Mouse (Mus musculus): Measurements from ENCODE around the gene Rbm26. TPM values are rescaled to one million over a fixed set of nuclear protein-coding genes. Genes with fewer than 3 reads are reported as not detected.

Rbm26 gene
- total and polyA plus RNA-seq, 3 experiments, result 27.9 to 73.5 (median 50.6) TPM

- Histone ChIP-seq H3K9ac (ENCODE audit: insufficient read depth, low read depth) (no peak overlapping the region), H3K79me2 (replicated peaks; ENCODE audit: control insufficient read depth, extremely low read depth, insufficient read depth, poor library complexity, severe bottlenecking) (peaks cover 49% of the 10 kb centered on the region), H3K4me1 (ENCODE audit: control insufficient read depth in 1 of 2, insufficient read depth in 2 of 2) (peaks cover 0 to 24% of the 10 kb centered on the region in 2 experiments; a peak in 2 of 4 replicates), H3K9me3 (replicated peaks; ENCODE audit: low read length) (no peaks in the 10 kb centered on the region), H3K4me3 (replicated peaks in 1 of 3; ENCODE audit: low read depth in 2 of 3, low read length in 2 of 3, poor library complexity in 1 of 3) (no peak overlapping the region), H3K4me2 (ENCODE audit: insufficient read depth, low read depth, poor library complexity, severe bottlenecking) (no peak overlapping the region), H3K27me3 (replicated peaks) (no peaks in the 10 kb centered on the region), H3K36me3 (replicated peaks in 1 of 2; ENCODE audit: control insufficient read depth in 1 of 2, insufficient read depth in 1 of 2, low read length in 1 of 2) (peaks cover 3 to 43% of the 10 kb centered on the region in 2 experiments), H3K27ac (ENCODE audit: insufficient read depth, low read depth) (no peak overlapping the region)
- dilution Hi-C loops (cut with MboI; ENCODE audit: extremely low pct_ligation_motif_present, extremely low pct_unique_long_range_greater_than_20kb, low sequenced_read_pairs), result no loop called here
- DNase-seq (ENCODE audit: extremely low read depth), result no peak
- no peak for TF ChIP-seq KAT2A (IDR thresholded peaks at IDR 0.05; ENCODE audit: insufficient replicate concordance, low read length)
- no peak for TF ChIP-seq MYC (IDR thresholded peaks at IDR 0.05; ENCODE audit: low read depth, low read length)
- no peak for TF ChIP-seq TBP (conservative IDR thresholded peaks at IDR 0.05; ENCODE audit: low read depth, low read length)
- TF ChIP-seq SIN3A (IDR thresholded peaks at IDR 0.05; ENCODE audit: low read length), result no peak
- TF ChIP-seq HCFC1 (IDR thresholded peaks at IDR 0.05; ENCODE audit: low read depth, low read length), result no peak
- TF ChIP-seq GABPA (IDR thresholded peaks at IDR 0.05; ENCODE audit: insufficient replicate concordance, low read depth, low read length), result no peak
- TF ChIP-seq RCOR1 (conservative IDR thresholded peaks at IDR 0.05; ENCODE audit: low read depth, low read length), result no peak
- TF ChIP-seq POLR2AphosphoS2 (IDR thresholded peaks at IDR 0.05; ENCODE audit: low read depth, low read length), result no peak
- TF ChIP-seq USF1 (IDR thresholded peaks at IDR 0.05; ENCODE audit: low read depth, low read length), result no peak
- TF ChIP-seq CHD1 (IDR thresholded peaks at IDR 0.05; ENCODE audit: low read depth, low read length), result no peak
- no peak for TF ChIP-seq EP300 (IDR thresholded peaks at IDR 0.05; ENCODE audit: low read length)
- no peak for TF ChIP-seq MAX (IDR thresholded peaks at IDR 0.05; ENCODE audit: low read length)
- TF ChIP-seq PAX5 (IDR thresholded peaks at IDR 0.05; ENCODE audit: low read length), result no peak
- no peak for TF ChIP-seq POLR2A (IDR thresholded peaks at IDR 0.05; ENCODE audit: low read depth, low read length)
- TF ChIP-seq ZMIZ1 (IDR thresholded peaks at IDR 0.05; ENCODE audit: low read depth, low read length), result no peak
- in situ Hi-C loops (cut with MboI; ENCODE audit: low pct_ligation_motif_present, low pct_unique_long_range_greater_than_20kb, low sequenced_read_pairs), result no loop called here
These were observed 15.8 kb downstream of the Rbm26 start for GRCm38 (mm10) chr14:105161334-105161733.

- DNase-seq (ENCODE audit: extremely low read depth), result no peak
- no peak overlapping the region for H3K4me3 ChIP-seq (replicated peaks in 1 of 3; ENCODE audit: low read depth in 2 of 3, low read length in 2 of 3, poor library complexity in 1 of 3)
- H3K36me3 ChIP-seq (replicated peaks in 1 of 2; ENCODE audit: control insufficient read depth in 1 of 2, insufficient read depth in 1 of 2, low read length in 1 of 2), result peaks cover 3 to 58% of the 10 kb centered on the region in 2 experiments
- H3K4me2 ChIP-seq (ENCODE audit: insufficient read depth, low read depth, poor library complexity, severe bottlenecking), result no peak overlapping the region
- no peaks in the 10 kb centered on the region for H3K27me3 ChIP-seq (replicated peaks)
- H3K27ac ChIP-seq (ENCODE audit: insufficient read depth, low read depth), result no peak overlapping the region
- dilution Hi-C loops (cut with MboI; ENCODE audit: extremely low pct_ligation_motif_present, extremely low pct_unique_long_range_greater_than_20kb, low sequenced_read_pairs), result no loop called here
- H3K79me2 ChIP-seq (replicated peaks; ENCODE audit: control insufficient read depth, extremely low read depth, insufficient read depth, poor library complexity, severe bottlenecking), result peaks cover 34% of the 10 kb centered on the region
- no peaks in the 10 kb centered on the region for H3K9me3 ChIP-seq (replicated peaks; ENCODE audit: low read length)
- peaks cover 0 to 4% of the 10 kb centered on the region in 2 experiments; a peak in 1 of 4 replicates for H3K4me1 ChIP-seq (ENCODE audit: control insufficient read depth in 1 of 2, insufficient read depth in 2 of 2)
- no peak overlapping the region for H3K9ac ChIP-seq (ENCODE audit: insufficient read depth, low read depth)
- TF ChIP-seq MXI1 (IDR thresholded peaks at IDR 0.05; ENCODE audit: low read depth, low read length), result no peak
- no peak for TF ChIP-seq NELFE (IDR thresholded peaks at IDR 0.05; ENCODE audit: low read depth, low read length)
- no peak for TF ChIP-seq USF2 (conservative IDR thresholded peaks at IDR 0.05; ENCODE audit: low read depth, low read length)
- TF ChIP-seq IRF4 (IDR thresholded peaks at IDR 0.05; ENCODE audit: low read depth, low read length), result no peak
- TF ChIP-seq ZKSCAN1 (IDR thresholded peaks at IDR 0.05; ENCODE audit: borderline replicate concordance, low read depth, low read length), result no peak
- TF ChIP-seq RCOR1 (conservative IDR thresholded peaks at IDR 0.05; ENCODE audit: low read depth, low read length), result no peak
- no peak for TF ChIP-seq MAZ (IDR thresholded peaks at IDR 0.05; ENCODE audit: low read depth, low read length)
- TF ChIP-seq GABPA (IDR thresholded peaks at IDR 0.05; ENCODE audit: insufficient replicate concordance, low read depth, low read length), result no peak
- TF ChIP-seq TCF12 (IDR thresholded peaks at IDR 0.05; ENCODE audit: low read depth, low read length), result no peak
- TF ChIP-seq TBP (conservative IDR thresholded peaks at IDR 0.05; ENCODE audit: low read depth, low read length), result no peak
- no peak for TF ChIP-seq HCFC1 (IDR thresholded peaks at IDR 0.05; ENCODE audit: low read depth, low read length)
- in situ Hi-C loops (cut with MboI; ENCODE audit: low pct_ligation_motif_present, low pct_unique_long_range_greater_than_20kb, low sequenced_read_pairs), result no loop called here
These were observed 18.6 kb downstream of the Rbm26 start for GRCm38 (mm10) chr14:105158526-105158925.

Data from CH12.LX (cell line).